Mouse (Mus musculus) intestine, embryonic 15.5 days (tissue): Measurements from ENCODE around the gene Vipr1. TPM values are rescaled to one million over a fixed set of nuclear protein-coding genes. Genes with fewer than 3 reads are reported as not detected.

Experiments used
- ATAC-seq: fragments of 200-750 bp; cut with Nextera tagmentation; 2 replicates; pipeline ENCODE4 v1.8.0; 2017; ENCODE audit warnings: moderate TSS enrichment, moderate library complexity
- H3K27ac ChIP-seq: fragments of 300-500 bp; sonication (generic); 2 replicates; pipeline ENCODE4 v1.5.1; 2015; ENCODE audit warnings: mild to moderate bottlenecking, inconsistent platforms
- H3K27me3 ChIP-seq: fragments of 300-500 bp; sonication (generic); replicated peaks from 2 replicates; pipeline ENCODE4 v1.6.1; 2015; ENCODE audit warnings: inconsistent platforms
- H3K36me3 ChIP-seq: fragments of 300-500 bp; sonication (generic); 2 replicates; pipeline ENCODE4 v1.6.1; 2015; ENCODE audit warnings: inconsistent platforms
- H3K4me1 ChIP-seq: fragments of 300-500 bp; sonication (generic); replicated peaks from 2 replicates; pipeline ENCODE4 v1.6.1; 2015; ENCODE audit warnings: inconsistent platforms
- H3K4me2 ChIP-seq: fragments of 300-500 bp; sonication (generic); replicated peaks from 2 replicates; pipeline ENCODE4 v1.6.1; 2015; ENCODE audit warnings: mild to moderate bottlenecking, inconsistent platforms
- H3K4me3 ChIP-seq: fragments of 300-500 bp; sonication (generic); replicated peaks from 2 replicates; pipeline ENCODE4 v1.5.1; 2015; ENCODE audit warnings: inconsistent platforms
- H3K9ac ChIP-seq: fragments of 300-500 bp; sonication (generic); 2 replicates; pipeline ENCODE4 v1.6.1; 2015; ENCODE audit warnings: inconsistent platforms
- H3K9me3 ChIP-seq: fragments of 300-500 bp; sonication (generic); 2 replicates; pipeline ENCODE4 v1.6.1; 2016; ENCODE audit warnings: inconsistent platforms
- WGBS: fragments of 180-500 bp; shearing (Covaris S2); methylation state at CpG from one replicate; pipeline ENCODE4 v1.1.7; 2015; 5-methylcytosine and 5-hydroxymethylcytosine counted together
- polyA plus RNA-seq: library from polyadenylated mRNA; unstranded; fragments of >200 nt; fragmentation: Nextera tagmentation; extraction: Ambion mirVana; gene quantifications from 2 replicates; pipeline ENCODE4 v1.2.1, GENCODE M21; 2015

Vipr1 gene
- polyA plus RNA-seq, 1 experiment from 2014 or later: 7.0 TPM

- H3K4me1 ChIP-seq: peaks cover 16% of the 10 kb centered on the region
- 67% methylated on average over 7 of the region's 7 CpGs for whole genome bisulfite sequencing
- no peak overlapping the region for H3K4me3 ChIP-seq
Measured at GRCm38 (mm10) chr9:121708506-121709486, 66.3 kb downstream of the Vipr1 start.

GRCm38 (mm10) chr9:121709898-121710583 lies 67.5 kb downstream of the Vipr1 start, which contains the start of gene Ss18l2:
TSS of gene Ss18l2 (plus strand) at chr9:121710329.
- ATAC-seq: peak; percentile 99
- Histone ChIP-seq H3K27me3 (no peaks in the 10 kb centered on the region), H3K4me1 (peaks cover 11% of the 10 kb centered on the region; the same call in 1 of the 2 replicates), H3K27ac (peak within 1 kb of the TSS; percentile 97), H3K9me3 (no peaks in the 10 kb centered on the region), H3K4me2 (peak within 1 kb of the TSS; percentile 68), H3K36me3 (0 out of 2 replicates have a peak, but pooled peaks cover 4% of the 10 kb centered on the region), H3K4me3 (peak within 1 kb of the TSS; percentile 82), H3K9ac (peak within 1 kb of the TSS; percentile 85)
- 4% methylated on average over 37 of the region's 37 CpGs for WGBS

More at GRCm38 (mm10) chr9:121708506-121709486, 66.3 kb downstream of the Vipr1 start:
- Histone ChIP-seq H3K4me2 (no peak overlapping the region), H3K9ac (no peak overlapping the region), H3K27ac (no peak overlapping the region), H3K36me3 (0 out of 2 replicates have a peak, but pooled peaks cover 4% of the 10 kb centered on the region), H3K27me3 (no peaks in the 10 kb centered on the region), H3K9me3 (no peaks in the 10 kb centered on the region)
- no peak for ATAC-seq

GRCm38 (mm10) chr9:121710584-121710975 lies 68.1 kb downstream of the Vipr1 start:
- H3K27ac ChIP-seq: peak overlapping the region; percentile 97
- H3K9me3 ChIP-seq: no peaks in the 10 kb centered on the region
- whole genome bisulfite sequencing: under 1% methylated on average over 18 of the region's 18 CpGs
- H3K4me3 ChIP-seq: peak overlapping the region; percentile 82
- no peaks in the 10 kb centered on the region for H3K27me3 ChIP-seq
- H3K4me1 ChIP-seq: peaks cover 6% of the 10 kb centered on the region; the same call in 1 of the 2 replicates
- peak overlapping the region; percentile 68 for H3K4me2 ChIP-seq
- H3K9ac ChIP-seq: peak overlapping the region; percentile 85
- ATAC-seq: peak; percentile 61
- 0 out of 2 replicates have a peak, but pooled peaks cover 4% of the 10 kb centered on the region for H3K36me3 ChIP-seq

- no peaks in the 10 kb centered on the region for H3K9me3 ChIP-seq
- H3K4me1 ChIP-seq: peaks cover 2% of the 10 kb centered on the region; the same call in 1 of the 2 replicates
- H3K4me2 ChIP-seq: no peak overlapping the region
- WGBS: 86% methylated on average over 2 of the region's 2 CpGs
- H3K36me3 ChIP-seq: 0 out of 2 replicates have a peak, but pooled peaks cover 4% of the 10 kb centered on the region
- no peak overlapping the region for H3K27ac ChIP-seq
- no peaks in the 10 kb centered on the region for H3K27me3 ChIP-seq
- ATAC-seq: no peak
- no peak overlapping the region for H3K4me3 ChIP-seq
- no peak overlapping the region for H3K9ac ChIP-seq
Measured at GRCm38 (mm10) chr9:121717048-121717447, 74.5 kb downstream of the Vipr1 start.

- ATAC-seq: peak; percentile 16
- peak overlapping the region; percentile 72 for H3K4me2 ChIP-seq
Measured at GRCm38 (mm10) chr9:121718070-121718705, 75.7 kb downstream of the Vipr1 start.

GRCm38 (mm10) chr9:121718792-121719318 lies 76.3 kb downstream of the Vipr1 start, which contains the start of gene Nktr:
TSS of gene Nktr (plus strand) at chr9:121719169.
- peak; percentile 99 for ATAC-seq
- no peaks in the 10 kb centered on the region for H3K27me3 ChIP-seq
- H3K4me3 ChIP-seq: peak within 1 kb of the TSS; percentile 88
- peak within 1 kb of the TSS; percentile 92 for H3K9ac ChIP-seq
- H3K4me2 ChIP-seq: peak within 1 kb of the TSS; percentile 83
- H3K9me3 ChIP-seq: no peaks in the 10 kb centered on the region
- under 1% methylated on average over 61 of the region's 61 CpGs for whole genome bisulfite sequencing
- no peaks in the 10 kb centered on the region for H3K36me3 ChIP-seq
- peaks cover 2% of the 10 kb centered on the region; the same call in 1 of the 2 replicates for H3K4me1 ChIP-seq
- H3K27ac ChIP-seq: peak within 1 kb of the TSS; percentile 96

More at GRCm38 (mm10) chr9:121718070-121718705, 75.7 kb downstream of the Vipr1 start:
- peak overlapping the region; percentile 88 for H3K4me3 ChIP-seq
- 0 out of 2 replicates have a peak, but pooled peaks cover under 1% of the 10 kb centered on the region for H3K36me3 ChIP-seq
- 61% methylated on average over 15 of the region's 15 CpGs for WGBS
- H3K27ac ChIP-seq: peak overlapping the region; percentile 95
- H3K9me3 ChIP-seq: no peaks in the 10 kb centered on the region
- no peaks in the 10 kb centered on the region for H3K27me3 ChIP-seq
- H3K4me1 ChIP-seq: peaks cover 2% of the 10 kb centered on the region; the same call in 1 of the 2 replicates
- peak overlapping the region; percentile 54 for H3K9ac ChIP-seq

- no peaks in the 10 kb centered on the region for H3K27me3 ChIP-seq
- under 1% methylated on average over 87 of the region's 87 CpGs for WGBS
- peak; percentile 69 for ATAC-seq
Measured at GRCm38 (mm10) chr9:121719347-121720331, 77.1 kb downstream of the Vipr1 start.

More at GRCm38 (mm10) chr9:121719347-121720331, 77.1 kb downstream of the Vipr1 start:
- Histone ChIP-seq H3K4me1 (peaks cover 2% of the 10 kb centered on the region; the same call in 1 of the 2 replicates), H3K9ac (peak overlapping the region; percentile 92), H3K27ac (peak overlapping the region; percentile 96), H3K9me3 (no peaks in the 10 kb centered on the region), H3K4me2 (peak overlapping the region; percentile 83), H3K4me3 (peak overlapping the region; percentile 88), H3K36me3 (no peaks in the 10 kb centered on the region)

Other genes starting within 250 kb of the Vipr1 start
- gene Cck, start 147.0 kb upstream of the Vipr1 start, polyA plus RNA-seq: 29.6 and 33.9 TPM in 2 replicates
- gene Lyzl4, start 620 bp upstream of the Vipr1 start, polyA plus RNA-seq: not detected in 2 replicates
- gene Sec22c, start 62.8 kb downstream of the Vipr1 start, polyA plus RNA-seq: 14.5 and 14.7 TPM in 2 replicates
- gene Ss18l2, start 67.6 kb downstream of the Vipr1 start, polyA plus RNA-seq: 141 and 147 TPM in 2 replicates
- 57.9 and 62.6 TPM in 2 replicates for gene Nktr, start 76.5 kb downstream of the Vipr1 start, polyA plus RNA-seq
- gene Zfp651, start 116.6 kb downstream of the Vipr1 start, polyA plus RNA-seq: 13.0 and 14.0 TPM in 2 replicates
- 0.29 and 0.39 TPM in 2 replicates for gene Klhl40, start 134.9 kb downstream of the Vipr1 start, polyA plus RNA-seq
- 1.1 and 1.5 TPM in 2 replicates for gene Hhatl, start 149.8 kb downstream of the Vipr1 start, polyA plus RNA-seq
- gene Ccdc13, start 196.7 kb downstream of the Vipr1 start, polyA plus RNA-seq: 1.1 and 1.3 TPM in 2 replicates
- gene Higd1a, start 215.6 kb downstream of the Vipr1 start, polyA plus RNA-seq: 169 and 174 TPM in 2 replicates